Mouse (Mus musculus): ENCODE results near the gene Grap2.

The Grap2 gene

DNA sequence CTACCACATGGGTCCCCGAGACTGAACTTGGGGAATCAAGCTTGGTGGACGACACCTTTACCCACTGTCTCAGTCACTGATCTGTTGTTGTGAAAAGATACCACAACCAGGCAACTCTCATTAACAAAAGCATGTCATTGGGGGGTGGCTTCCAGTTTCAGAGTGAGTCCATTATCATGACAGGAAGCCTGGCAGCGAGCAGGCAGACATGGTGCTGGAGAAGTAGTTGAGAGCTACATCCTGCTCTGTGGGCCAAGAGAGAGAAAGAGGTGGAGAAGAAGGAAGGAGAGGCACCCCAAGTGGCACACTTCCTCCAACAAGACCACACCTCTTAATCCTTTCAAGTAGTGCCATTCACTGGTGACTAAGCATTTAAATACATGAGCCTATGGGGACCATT, 67.5 kb downstream of the Grap2 start:
- peaks cover 24% of the 10 kb centered on the region for H3K4me1 ChIP-seq (replicated peaks; ENCODE audit: low read depth, low read length)
- H3K27me3 ChIP-seq (ENCODE audit: insufficient read depth, low read length), result peaks cover 13% of the 10 kb centered on the region; the same call in 1 of the 2 replicates
- no peaks in the 10 kb centered on the region for H3K9me3 ChIP-seq (ENCODE audit: low read length)
- H3K4me3 ChIP-seq (replicated peaks; ENCODE audit: low read length), result no peak overlapping the region
- no peak for TF ChIP-seq POU5F1 (IDR thresholded peaks at IDR 0.05; ENCODE audit: borderline replicate concordance, low read length)
- no peak for TF ChIP-seq NANOG (IDR thresholded peaks at IDR 0.05; ENCODE audit: borderline replicate concordance, low read length)
- no peak for TF ChIP-seq CTCF (conservative IDR thresholded peaks at IDR 0.05; ENCODE audit: low read length)
- no peaks in the 10 kb centered on the region for H3K36me3 ChIP-seq (ENCODE audit: insufficient read depth, low read length)

DNA sequence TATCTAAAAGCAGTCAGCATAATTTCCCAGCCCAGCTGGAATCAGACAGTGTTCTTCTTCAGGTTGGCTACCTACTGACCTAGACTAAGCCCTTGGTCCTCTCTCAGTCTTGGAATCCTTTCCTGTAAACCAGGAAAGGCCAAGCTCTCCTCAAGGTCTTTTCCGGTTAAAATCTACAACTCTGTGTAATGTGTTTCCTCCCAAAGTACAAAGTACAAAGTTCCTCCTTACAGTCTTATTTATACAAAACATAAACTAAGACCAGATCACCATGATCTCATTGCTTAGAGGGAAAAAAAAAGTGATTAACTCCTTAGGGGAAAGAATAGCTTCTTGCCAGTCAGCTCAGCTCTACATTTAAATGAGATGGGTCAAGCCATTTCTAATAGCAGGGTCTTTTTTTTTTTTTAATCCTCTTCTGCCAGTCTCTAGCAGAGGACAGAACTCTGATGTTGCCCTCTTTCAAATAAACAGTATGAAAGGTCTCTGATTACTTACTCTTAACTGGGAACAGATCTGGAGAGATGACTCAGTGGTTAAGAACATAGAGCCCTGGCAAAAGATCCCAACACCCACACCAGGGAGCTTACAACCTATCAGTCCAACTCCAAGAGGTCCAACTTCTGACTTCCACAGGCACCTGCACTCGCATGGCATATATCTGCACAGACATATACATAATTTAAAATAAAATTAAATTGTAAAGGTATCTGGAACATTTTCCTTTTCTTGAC, 69.5 kb downstream of the Grap2 start:
- H3K4me1 ChIP-seq (replicated peaks; ENCODE audit: low read depth, low read length), result peaks cover 24% of the 10 kb centered on the region
- no peak for TF ChIP-seq POU5F1 (IDR thresholded peaks at IDR 0.05; ENCODE audit: borderline replicate concordance, low read length)
- no peak overlapping the region for H3K4me3 ChIP-seq (replicated peaks; ENCODE audit: low read length)
- H3K27me3 ChIP-seq (ENCODE audit: insufficient read depth, low read length), result peaks cover 8% of the 10 kb centered on the region
- no peaks in the 10 kb centered on the region for H3K36me3 ChIP-seq (ENCODE audit: insufficient read depth, low read length)
- H3K9me3 ChIP-seq (ENCODE audit: low read length), result no peaks in the 10 kb centered on the region

GRCm38 (mm10) chr15:80645006-80645797, 72.8 kb downstream of the Grap2 start:
- Histone ChIP-seq H3K36me3 (ENCODE audit: insufficient read depth, low read length) (no peaks in the 10 kb centered on the region), H3K4me1 (replicated peaks; ENCODE audit: low read depth, low read length) (peaks cover 36% of the 10 kb centered on the region), H3K27me3 (ENCODE audit: insufficient read depth, low read length) (peaks cover 16% of the 10 kb centered on the region), H3K4me3 (replicated peaks; ENCODE audit: low read length) (no peak overlapping the region), H3K9me3 (ENCODE audit: low read length) (no peaks in the 10 kb centered on the region)
- no peak for TF ChIP-seq NANOG (IDR thresholded peaks at IDR 0.05; ENCODE audit: borderline replicate concordance, low read length)
- TF ChIP-seq CTCF (conservative IDR thresholded peaks at IDR 0.05; ENCODE audit: low read length), result no peak
- no peak for TF ChIP-seq POU5F1 (IDR thresholded peaks at IDR 0.05; ENCODE audit: borderline replicate concordance, low read length)

DNA sequence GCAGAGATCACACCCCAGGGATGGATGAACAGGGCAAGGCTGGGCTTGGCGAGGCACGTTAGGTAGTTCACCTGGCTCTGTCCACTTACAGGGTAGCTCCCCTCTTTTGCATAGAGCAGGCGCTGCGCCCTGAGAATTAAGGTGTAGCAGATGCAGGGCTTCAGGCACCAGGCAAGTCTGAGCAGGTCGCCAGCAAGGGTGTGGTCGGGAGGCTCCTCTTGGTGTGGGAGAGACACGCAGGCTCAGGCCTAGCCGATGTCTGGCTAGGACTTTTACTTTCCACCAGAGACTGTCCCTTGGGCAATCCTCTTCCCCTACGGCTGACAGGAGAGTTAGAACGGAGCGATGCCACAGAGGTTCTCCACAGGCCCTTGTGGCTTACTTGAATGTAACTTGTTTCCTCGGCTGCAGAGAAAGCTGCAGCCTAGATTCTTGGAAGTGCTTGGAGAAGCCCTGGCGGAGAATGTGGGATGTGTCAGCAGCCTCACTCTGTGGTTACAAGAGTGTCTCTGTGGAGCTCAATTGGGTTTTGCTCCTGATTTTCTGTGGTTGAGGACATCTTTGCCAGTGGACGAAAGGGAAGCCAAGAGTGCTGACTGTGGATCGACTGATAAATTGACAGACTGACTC, 76.7 kb downstream of the Grap2 start:
- Histone ChIP-seq H3K4me3 (replicated peaks; ENCODE audit: low read length) (peak overlapping the region; percentile 7; the same call in 1 of the 2 replicates), H3K27me3 (ENCODE audit: insufficient read depth, low read length) (peaks cover 18% of the 10 kb centered on the region), H3K4me1 (replicated peaks; ENCODE audit: low read depth, low read length) (peaks cover 33% of the 10 kb centered on the region), H3K9me3 (ENCODE audit: low read length) (no peaks in the 10 kb centered on the region), H3K36me3 (ENCODE audit: insufficient read depth, low read length) (no peaks in the 10 kb centered on the region)
- TF ChIP-seq POU5F1 (IDR thresholded peaks at IDR 0.05; ENCODE audit: borderline replicate concordance, low read length) (no peak), NANOG (IDR thresholded peaks at IDR 0.05; ENCODE audit: borderline replicate concordance, low read length) (no peak), CTCF (conservative IDR thresholded peaks at IDR 0.05; ENCODE audit: low read length) (no peak)

DNA sequence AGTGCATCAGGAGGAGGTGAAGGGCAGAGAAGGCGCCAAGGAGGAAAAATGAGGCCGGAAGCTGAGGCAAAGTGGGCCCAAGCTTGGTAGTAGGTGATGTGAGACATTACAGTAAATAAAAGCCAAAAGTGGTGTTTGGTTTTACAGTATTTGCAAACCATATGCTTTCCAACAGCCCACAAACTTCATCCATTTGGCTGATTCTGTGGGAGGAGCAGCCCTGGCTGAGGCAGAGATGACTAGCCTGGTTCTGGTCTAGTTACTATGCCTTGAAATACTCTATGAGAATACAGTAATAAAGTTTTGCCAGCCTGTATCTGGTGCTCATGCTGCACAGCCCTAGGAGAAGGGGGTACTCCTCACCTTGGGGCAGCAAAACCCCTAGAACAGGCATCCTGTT, 78.0 kb downstream of the Grap2 start:
- TF ChIP-seq CTCF (conservative IDR thresholded peaks at IDR 0.05; ENCODE audit: low read length) (no peak), POU5F1 (IDR thresholded peaks at IDR 0.05; ENCODE audit: borderline replicate concordance, low read length) (no peak), NANOG (IDR thresholded peaks at IDR 0.05; ENCODE audit: borderline replicate concordance, low read length) (no peak)
- peaks cover 28% of the 10 kb centered on the region for H3K4me1 ChIP-seq (replicated peaks; ENCODE audit: low read depth, low read length)
- H3K4me3 ChIP-seq (replicated peaks; ENCODE audit: low read length), result no peak overlapping the region
- no peaks in the 10 kb centered on the region for H3K9me3 ChIP-seq (ENCODE audit: low read length)
- no peaks in the 10 kb centered on the region for H3K36me3 ChIP-seq (ENCODE audit: insufficient read depth, low read length)
- H3K27me3 ChIP-seq (ENCODE audit: insufficient read depth, low read length), result peaks cover 18% of the 10 kb centered on the region

- H3K9me3 ChIP-seq (ENCODE audit: low read length), result no peaks in the 10 kb centered on the region
- H3K36me3 ChIP-seq (ENCODE audit: insufficient read depth, low read length), result no peaks in the 10 kb centered on the region
- H3K27me3 ChIP-seq (ENCODE audit: insufficient read depth, low read length), result peaks cover 9% of the 10 kb centered on the region
- no peak for TF ChIP-seq NANOG (IDR thresholded peaks at IDR 0.05; ENCODE audit: borderline replicate concordance, low read length)
- TF ChIP-seq CTCF (conservative IDR thresholded peaks at IDR 0.05; ENCODE audit: low read length), result no peak
- peaks cover 12% of the 10 kb centered on the region for H3K4me1 ChIP-seq (replicated peaks; ENCODE audit: low read depth, low read length)
- H3K4me3 ChIP-seq (replicated peaks; ENCODE audit: low read length), result no peak overlapping the region
Observed at GRCm38 (mm10) chr15:80653865-80654264, 81.5 kb downstream of the Grap2 start.

DNA sequence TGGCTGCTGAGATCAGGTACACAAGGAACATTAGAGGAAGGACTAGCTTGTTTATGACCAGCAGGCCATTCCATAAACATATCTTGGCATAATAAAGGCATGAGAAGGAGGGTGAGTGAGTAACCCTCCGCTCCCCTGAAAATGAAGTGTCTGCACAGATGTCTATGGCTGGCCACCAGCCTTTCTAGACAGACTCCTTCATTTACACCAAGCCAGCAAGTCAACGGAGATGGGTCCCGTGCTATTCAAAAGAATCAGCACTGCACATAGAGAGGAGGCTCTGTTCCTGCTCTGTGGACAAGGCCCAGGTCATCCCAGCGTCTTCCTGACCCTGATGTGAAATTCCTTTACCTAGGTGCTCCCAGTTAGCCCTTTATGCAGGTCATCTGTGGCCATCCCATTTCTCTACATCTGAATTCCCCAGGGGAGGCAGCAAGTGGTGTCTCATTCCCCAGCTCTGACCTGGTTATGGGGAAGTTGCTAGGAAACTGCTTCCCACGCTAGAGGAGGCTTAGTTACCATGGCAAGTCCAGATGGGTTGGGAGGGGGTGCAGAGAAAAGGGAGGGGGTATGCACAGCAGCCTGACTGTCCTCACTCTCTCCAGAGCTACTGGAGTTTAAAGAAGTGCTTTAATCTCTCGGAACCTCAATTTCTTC, 86.5 kb downstream of the Grap2 start:
- no peak for TF ChIP-seq CTCF (conservative IDR thresholded peaks at IDR 0.05; ENCODE audit: low read length)
- no peaks in the 10 kb centered on the region for H3K36me3 ChIP-seq (ENCODE audit: insufficient read depth, low read length)
- H3K4me3 ChIP-seq (replicated peaks; ENCODE audit: low read length), result no peak overlapping the region
- H3K9me3 ChIP-seq (ENCODE audit: low read length), result no peaks in the 10 kb centered on the region
- H3K4me1 ChIP-seq (replicated peaks; ENCODE audit: low read depth, low read length), result peaks cover 3% of the 10 kb centered on the region; the same call in 1 of the 2 replicates
- peaks cover 11% of the 10 kb centered on the region for H3K27me3 ChIP-seq (ENCODE audit: insufficient read depth, low read length)

GRCm38 (mm10) chr15:80660963-80661362, 88.6 kb downstream of the Grap2 start:
- peaks cover 3% of the 10 kb centered on the region; the same call in 1 of the 2 replicates for H3K4me1 ChIP-seq (replicated peaks; ENCODE audit: low read depth, low read length)
- no peak overlapping the region for H3K4me3 ChIP-seq (replicated peaks; ENCODE audit: low read length)
- no peaks in the 10 kb centered on the region for H3K9me3 ChIP-seq (ENCODE audit: low read length)
- H3K36me3 ChIP-seq (ENCODE audit: insufficient read depth, low read length), result no peaks in the 10 kb centered on the region
- TF ChIP-seq CTCF (conservative IDR thresholded peaks at IDR 0.05; ENCODE audit: low read length), result no peak
- no peak for TF ChIP-seq NANOG (IDR thresholded peaks at IDR 0.05; ENCODE audit: borderline replicate concordance, low read length)
- no peak for TF ChIP-seq POU5F1 (IDR thresholded peaks at IDR 0.05; ENCODE audit: borderline replicate concordance, low read length)
- peaks cover 11% of the 10 kb centered on the region for H3K27me3 ChIP-seq (ENCODE audit: insufficient read depth, low read length)
